8 mouse cellular contexts compared by ENCODE assay signal in the genomic region with DNA sequence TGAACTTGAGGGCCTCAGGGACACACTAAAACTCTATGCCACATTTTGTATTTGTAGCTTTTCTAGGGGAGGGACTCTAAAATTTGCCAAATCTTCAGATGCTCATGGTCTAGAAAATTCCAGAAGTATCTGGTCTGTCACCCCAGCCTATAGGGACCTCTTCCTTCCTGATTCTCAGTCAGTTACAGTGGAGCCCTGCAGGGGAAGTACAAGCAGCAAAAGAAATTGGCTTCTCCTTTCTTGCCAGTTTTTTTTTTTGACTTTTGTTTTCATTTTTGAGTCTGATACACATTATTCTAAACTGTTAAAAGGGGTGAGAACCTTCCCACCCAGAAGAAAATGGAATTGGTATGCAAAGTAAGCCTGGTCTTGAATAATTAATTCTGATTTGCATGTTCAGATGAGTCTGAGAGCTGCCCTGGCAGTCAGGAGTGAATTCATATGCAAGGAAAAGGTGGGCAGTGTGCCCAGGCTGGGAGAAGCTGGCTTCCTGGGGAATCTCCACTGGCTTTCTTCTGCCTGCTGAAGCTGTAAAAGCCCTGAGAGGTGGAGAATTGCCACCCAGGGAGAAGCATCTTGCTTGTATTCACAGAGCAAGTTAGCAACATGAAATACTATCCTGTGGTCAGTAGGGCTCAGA.
DNase-seq lines count a peak whose midpoint lies in the region; ATAC-seq and TF ChIP-seq lines count a peak whose summit lies in the region.

No protein-coding gene starts in this region.

- no peaks in the 10 kb centered on the region for H3K36me3 ChIP-seq in lung, embryonic 14.5 days (ENCODE audit: insufficient read depth)

- no peak for ATAC-seq in lung, embryonic 14.5 days (ENCODE audit: insufficient read depth)
- no peak for ATAC-seq in CD4-positive, CD25-positive, alpha-beta regulatory T cell, adult 4 months

- peak; percentile 10 for DNase-seq in adrenal gland, postnatal 10 days
- DNase-seq in adrenal gland, adult 8-10 months = no peak
- DNase-seq in lung, embryonic 14.5 days = peak; percentile 42
- no peak for DNase-seq in lung, postnatal 36 days
- peak; percentile 35 to 66 for DNase-seq in layer of hippocampus, postnatal 10 days (ENCODE audit: low spot score in 2 of 2)
- peak; percentile 90 for DNase-seq in right cerebral cortex, postnatal 10 days (ENCODE audit: low spot score in 2 of 2)
- no peak for DNase-seq in testis, postnatal 14 days (ENCODE audit: low spot score)

- H3K27me3 ChIP-seq in lung, embryonic 14.5 days (ENCODE audit: insufficient read depth, low read length) = no peaks in the 10 kb centered on the region

- H3K9me3 ChIP-seq in lung, embryonic 14.5 days (ENCODE audit: low read depth, low read length) = no peaks in the 10 kb centered on the region

- H3K27ac ChIP-seq in lung, embryonic 14.5 days (ENCODE audit: low read depth) = no peak overlapping the region

- H3K4me2 ChIP-seq in lung, embryonic 14.5 days = no peak overlapping the region

- no peak for TF ChIP-seq CTCF in lung, embryonic 14.5 days (IDR thresholded peaks at IDR 0.05; ENCODE audit: low read depth)

- no peak overlapping the region for H3K9ac ChIP-seq in lung, embryonic 14.5 days

- H3K4me3 ChIP-seq in lung, embryonic 14.5 days (ENCODE audit: low read depth, low read length) = no peak overlapping the region

- no peaks in the 10 kb centered on the region; the same call in 1 of the 2 replicates for H3K4me1 ChIP-seq in lung, embryonic 14.5 days (ENCODE audit: insufficient read depth)

Comparison
In these comparisons a context has a peak if more than half of its experiments do, and no peak if none do; other contexts are left out.
1. DNase-seq: peak in adrenal gland, postnatal 10 days (single experiment), lung, embryonic 14.5 days (single experiment), layer of hippocampus, postnatal 10 days (2 of 2) and right cerebral cortex, postnatal 10 days (2 of 2); none in adrenal gland, adult 8-10 months (single experiment), lung, postnatal 36 days (single experiment) and testis, postnatal 14 days (single experiment).